Mouse (Mus musculus) adrenal gland, postnatal 25 days (tissue): Measurements from ENCODE around the gene Tmem233. TPM values are rescaled to one million over a fixed set of nuclear protein-coding genes. Genes with fewer than 3 reads are reported as not detected.

ENCODE experiments used
- DNase-seq: peaks from one replicate; pipeline ENCODE4 v3.0.0; 2021; ENCODE audit warnings: mixed read lengths
- long read RNA-seq: library from polyadenylated mRNA; stranded (forward); transcript quantifications from one replicate; pipeline ENCODE4 v2.0.0, GENCODE M21; 2021
- total RNA-seq: library from RNA; stranded (reverse); gene quantifications from 2 replicates; pipeline ENCODE4 v1.2.3, GENCODE M21; 2021

Tmem233 gene
- total RNA-seq: not detected in 2 replicates
- long read RNA-seq: 0 reads

DNA sequence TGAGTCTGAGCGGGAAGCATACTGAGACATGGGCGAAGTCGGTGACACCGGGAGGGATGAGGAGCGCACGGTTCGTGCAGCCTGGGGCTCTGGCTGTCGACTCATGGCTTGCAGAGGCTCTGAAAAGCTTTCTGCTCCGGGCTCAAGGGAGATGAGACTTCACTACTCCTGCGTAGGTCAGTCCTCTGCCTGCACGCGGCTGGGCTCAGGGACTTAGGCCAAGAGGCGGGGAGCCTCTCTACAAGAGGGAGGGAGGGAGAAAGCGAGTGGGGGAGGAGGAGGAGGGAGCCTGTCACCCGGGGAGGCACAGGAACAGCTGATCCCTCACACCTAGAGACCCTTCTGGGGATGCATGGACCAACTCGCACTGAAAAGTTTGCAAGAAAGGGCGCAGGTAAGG is at the start of gene Tmem233:
Tmem233 (minus strand) TSS at position 164 of the 400 bp plus-strand sequence.
- no peak for DNase-seq

DNA sequence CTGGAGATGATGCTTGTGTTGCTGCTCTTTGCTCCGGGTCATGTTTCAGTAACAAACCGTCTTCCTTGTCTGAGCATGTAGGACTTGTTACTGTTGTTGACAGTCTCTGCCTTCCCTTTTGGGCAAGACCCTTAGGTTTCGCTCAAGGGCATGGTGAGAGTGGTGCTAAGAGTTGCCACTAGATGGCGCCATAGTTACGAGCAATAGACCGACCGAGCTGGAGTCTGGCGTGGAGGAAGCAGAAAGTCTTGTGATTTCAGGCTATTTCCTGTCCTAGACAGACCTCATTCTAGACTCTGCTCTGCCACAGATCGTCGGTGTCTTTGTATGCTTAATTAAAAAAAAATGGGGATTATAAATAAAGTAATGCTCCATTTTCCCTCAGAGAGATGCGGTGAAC is 40.3 kb upstream of the Tmem233 start:
- DNase-seq: peak; percentile 59

DNA sequence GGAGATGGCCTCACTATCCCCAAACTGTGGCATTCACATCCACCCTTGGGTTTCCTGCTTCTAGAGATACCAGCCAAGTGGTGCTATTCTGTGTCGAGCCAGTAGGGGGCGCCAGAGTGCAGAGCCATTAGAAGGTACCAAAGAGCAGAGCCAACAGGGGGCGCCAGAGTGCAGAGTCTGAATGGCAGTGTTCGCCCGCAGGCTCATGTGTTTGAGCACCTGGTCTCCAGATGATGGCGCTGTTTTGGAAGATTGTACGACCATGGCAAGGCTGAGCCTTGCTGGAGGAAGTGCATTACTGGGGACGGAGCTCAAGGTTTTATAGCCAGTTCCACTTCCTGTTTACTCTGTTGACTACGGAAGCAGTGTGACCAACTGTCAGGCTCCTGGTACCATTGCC is 33.5 kb upstream of the Tmem233 start:
- peak; percentile 42 for DNase-seq

DNA sequence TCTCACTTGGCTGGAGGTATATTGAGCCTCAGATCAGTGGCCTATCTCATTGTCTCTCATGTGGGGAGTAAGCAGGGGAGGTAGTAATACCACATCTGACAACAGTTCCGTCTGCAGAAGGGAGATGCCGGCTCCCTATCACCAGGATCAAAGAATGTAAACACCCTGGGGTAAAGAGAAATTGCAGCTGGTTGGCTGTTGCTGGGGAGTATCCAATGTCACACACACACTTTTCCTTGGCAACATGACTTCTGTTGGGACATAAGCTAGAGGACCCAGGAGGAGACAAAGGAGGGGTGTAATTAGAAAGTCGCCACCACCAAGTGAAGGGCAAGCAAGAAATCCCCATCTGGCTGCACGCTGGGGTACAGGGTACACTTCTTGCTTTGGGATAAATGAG is 33.1 kb upstream of the Tmem233 start:
- DNase-seq: no peak

DNA sequence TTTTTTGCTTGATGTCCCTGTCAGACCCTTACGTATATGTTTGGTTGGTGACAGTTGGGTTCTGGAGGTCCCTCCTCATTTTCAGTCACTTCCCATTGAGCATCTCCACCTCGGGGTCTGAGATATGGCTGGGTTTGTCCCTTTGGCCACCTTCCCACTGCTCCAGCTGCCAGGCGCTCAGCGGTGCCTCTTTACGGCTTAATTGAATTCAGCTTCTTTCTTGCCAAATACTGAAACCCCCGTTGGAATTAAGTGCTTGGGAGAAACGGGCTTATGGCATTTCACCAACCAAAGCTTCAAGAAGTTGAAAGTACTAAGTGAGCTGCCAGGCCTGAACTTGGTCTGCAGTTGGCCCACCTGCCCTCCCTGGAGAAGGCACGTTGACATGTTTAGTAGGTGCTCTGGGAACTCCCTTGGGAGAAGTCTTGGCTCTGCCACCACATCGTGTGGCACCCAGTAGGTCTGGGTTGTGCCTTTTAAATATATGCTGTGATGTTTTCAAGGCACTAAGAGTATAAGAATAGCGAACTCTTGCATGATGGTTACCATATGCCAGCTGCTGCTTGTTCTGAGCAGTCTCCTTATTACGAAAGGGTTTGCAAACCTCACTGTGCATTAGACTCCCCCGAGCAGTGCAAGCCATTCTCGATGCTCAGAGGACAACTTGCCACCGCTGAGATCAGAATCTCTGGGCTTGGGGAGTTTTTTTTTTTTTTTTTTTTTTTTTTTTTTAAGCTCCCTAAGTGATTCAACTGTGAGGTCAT is 32.2 kb upstream of the Tmem233 start:
- no peak for DNase-seq

DNA sequence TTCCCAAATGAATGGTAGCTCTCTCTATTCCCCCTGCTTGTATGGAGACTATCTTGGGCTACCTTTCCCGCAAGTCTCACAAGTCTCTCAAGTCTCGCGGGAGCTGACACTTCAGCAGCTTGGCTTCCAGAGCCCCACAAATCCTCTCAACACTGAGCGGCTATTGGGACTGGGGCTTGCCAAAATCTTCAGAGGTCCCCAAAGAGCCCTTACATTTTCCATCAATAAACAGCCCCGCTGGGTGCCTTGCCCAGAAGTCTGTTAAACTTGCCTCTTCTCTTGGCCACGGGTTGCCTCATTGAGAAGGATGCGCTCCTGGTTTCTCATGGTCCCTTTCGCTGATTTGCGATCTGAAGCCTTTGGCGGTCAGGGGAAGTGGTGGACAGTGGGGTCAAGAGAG is 25.6 kb upstream of the Tmem233 start:
- DNase-seq: no peak

DNA sequence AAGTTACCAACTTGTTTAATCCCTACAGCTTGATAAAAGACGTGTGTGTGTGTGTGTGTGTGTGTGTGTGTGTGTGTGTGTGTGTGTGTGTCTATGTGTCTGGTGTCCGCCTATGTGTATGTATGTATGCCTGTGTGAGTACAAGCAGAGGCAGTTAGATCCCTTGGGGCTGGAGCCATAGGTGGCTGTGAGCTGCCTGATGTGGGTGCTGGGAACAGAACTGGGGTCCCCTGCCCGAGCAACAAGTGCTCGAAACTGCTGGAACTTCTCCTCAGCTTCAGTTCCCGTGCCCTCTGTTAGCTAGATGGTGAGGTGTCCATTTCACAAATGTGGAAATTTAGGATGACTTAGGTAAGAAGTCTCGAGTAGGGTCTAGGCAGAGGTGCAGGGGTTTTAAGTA is 1.2 kb upstream of the Tmem233 start:
- no peak for DNase-seq

DNA sequence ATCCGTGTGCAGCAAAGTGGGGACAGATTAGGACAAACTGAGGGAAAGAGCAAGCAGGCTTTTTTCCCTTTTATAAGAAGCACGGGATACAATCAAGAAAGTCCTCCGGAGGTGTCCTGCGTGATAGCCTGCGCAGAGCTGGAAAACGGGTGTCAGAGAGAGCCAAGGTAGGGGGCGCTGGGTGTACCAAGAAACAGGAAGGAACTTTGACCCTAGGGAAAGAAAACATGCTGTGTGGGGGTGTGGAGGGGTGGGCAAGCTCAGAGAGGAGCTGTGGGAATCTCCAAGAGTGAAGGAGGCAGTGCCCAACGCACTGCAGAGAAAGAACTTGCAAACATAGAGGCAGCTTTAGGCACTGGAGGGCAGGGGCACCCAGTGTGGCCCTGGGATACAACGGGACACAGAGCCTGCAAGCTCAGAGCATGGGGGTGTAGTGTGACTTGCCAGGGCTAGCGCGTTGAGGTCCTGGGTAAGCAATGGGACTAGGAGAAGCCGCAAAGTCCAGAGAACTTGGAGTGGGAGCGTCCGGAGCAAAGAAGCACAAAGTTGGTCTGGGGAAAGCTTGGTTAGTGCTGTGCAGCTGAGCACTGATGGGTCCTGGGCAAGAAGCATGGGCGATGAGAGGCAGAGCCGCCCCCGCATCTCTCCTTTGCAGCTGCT is 673 bp downstream of the Tmem233 start:
- DNase-seq: no peak

DNA sequence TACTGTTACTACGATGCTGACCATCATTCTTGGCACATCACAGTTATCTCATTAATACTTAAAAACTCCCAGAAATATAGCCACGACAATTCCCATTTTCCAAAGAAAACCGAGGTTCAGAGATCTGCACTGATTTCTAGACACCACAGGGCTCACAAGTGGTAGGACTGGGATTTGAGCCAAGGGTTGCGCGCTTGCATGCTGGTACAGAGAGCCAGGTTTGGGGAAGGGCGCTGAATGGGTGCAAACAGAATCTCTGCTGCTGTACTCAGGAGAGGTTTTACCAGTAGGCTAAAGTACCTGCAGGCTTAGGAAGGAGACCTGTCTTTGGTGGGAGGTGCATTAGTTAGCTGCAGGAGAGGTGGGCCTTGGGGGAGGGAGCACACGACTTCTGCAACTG is 1.4 kb downstream of the Tmem233 start:
- DNase-seq: no peak

DNA sequence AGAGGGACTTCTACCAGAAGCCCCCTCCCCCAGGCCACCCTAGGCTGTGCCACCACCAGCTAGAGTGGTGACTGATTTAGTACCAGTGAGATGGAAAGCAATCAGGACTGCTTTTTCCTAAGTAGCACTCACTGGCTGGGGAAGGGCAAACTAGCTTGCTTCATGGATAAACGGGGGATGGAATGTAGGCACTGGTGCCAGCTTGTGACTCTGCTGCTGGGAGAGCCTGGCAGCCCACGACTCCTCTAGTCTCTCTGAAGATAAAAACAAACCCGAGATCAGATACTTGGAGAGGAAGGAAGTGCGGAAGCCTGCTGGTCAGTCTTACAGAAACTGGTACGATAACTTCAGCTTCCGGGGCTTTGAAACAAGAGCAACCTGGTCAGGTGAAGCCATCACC is 2.3 kb downstream of the Tmem233 start:
- no peak for DNase-seq

DNA sequence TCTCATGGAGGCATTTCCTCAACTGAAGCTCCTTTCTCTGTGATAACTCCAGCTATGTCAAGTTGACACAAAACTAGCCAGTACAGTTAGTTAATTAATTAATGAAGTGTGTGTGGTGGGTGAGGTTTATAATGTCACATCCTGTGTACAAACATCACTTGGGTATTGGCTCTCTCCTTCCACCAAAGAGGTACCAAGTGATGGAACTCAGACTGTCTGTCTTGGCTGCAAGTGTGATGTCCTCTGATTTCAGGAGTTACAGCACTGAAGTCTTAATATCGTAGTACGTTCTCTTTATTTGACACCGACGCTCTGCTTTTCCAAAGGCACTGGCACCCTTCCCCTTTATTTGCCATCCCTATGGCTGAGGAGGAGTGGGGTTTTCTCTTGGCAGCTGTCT is 13.4 kb downstream of the Tmem233 start:
- no peak for DNase-seq

DNA sequence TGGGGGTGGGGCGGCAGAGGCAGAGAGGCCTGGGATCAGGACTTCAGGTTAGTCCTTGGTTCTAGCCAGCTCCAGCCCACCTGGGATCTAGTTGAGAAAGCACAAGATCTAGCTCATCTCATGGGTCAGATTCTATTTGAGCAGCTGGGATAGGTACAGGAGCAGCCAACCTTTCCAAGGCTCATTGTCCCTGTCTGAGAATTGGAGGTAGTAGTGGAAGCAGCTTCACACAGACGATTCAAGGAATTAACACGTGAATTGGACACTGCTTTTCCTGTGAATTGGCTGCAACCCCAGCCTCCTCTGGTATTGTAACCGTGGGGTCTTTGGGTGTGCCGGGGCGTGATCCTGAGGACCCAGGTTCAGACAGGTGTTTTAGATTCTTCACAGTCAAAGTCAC is 30.2 kb downstream of the Tmem233 start:
- DNase-seq: no peak

DNA sequence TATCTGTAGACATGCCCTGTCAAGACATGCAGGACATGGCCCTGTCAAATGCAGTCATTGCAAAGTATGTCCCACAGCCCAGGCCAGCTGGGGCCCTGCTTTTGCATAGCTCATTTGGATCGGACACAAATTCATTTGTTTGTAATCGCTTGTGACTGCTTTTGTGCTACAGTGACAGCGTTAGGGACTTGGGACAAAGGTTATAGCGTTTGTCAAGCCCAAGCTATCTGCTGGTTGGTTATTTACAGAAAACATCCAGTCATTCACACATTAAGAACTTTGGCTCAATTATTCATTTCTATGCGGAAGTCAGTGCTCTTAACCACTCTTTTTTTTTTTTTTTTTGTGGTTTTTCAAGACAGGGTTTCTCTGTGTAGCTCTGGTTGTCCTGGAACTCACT is 30.9 kb downstream of the Tmem233 start:
- no peak for DNase-seq

DNA sequence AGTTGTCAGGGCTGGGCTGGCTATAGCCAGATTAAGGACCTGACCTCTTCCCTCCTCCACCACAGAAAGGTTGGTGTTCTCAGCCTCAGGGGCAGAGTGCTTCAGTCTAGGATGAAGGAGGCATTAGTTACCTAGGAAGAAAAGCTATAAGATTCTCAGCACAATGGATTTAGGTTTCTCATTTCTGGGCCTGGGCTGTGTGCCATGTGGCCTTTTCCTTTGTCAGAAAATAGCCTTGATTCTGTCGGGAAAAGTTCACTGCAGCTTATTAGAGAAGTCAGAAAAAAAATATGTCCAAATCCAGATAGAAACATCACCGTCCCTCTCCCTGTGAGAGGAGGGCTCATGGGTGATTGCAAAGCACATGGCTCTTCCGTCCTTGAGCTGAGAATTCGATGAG is 33.2 kb downstream of the Tmem233 start:
- peak; percentile 51 for DNase-seq

DNA sequence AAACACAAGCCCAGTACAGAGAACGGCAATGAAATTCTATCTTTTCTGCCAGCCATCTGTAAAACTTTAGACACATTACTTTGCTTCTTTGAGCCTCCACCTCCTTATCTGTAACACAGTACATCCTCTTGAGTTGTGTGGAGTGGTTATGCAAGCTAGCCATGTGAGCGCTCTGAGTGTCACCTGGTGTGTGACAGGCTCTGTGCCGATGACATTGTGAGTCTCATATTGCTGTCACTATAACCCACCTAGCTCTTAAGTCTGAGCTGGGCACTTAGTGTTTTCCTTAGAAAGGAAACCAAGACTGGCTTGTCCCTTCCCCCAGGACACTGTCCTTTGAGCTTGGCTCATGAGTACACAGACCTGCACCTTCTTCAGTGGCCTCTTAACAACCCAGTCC is 34.7 kb downstream of the Tmem233 start:
- no peak for DNase-seq

DNA sequence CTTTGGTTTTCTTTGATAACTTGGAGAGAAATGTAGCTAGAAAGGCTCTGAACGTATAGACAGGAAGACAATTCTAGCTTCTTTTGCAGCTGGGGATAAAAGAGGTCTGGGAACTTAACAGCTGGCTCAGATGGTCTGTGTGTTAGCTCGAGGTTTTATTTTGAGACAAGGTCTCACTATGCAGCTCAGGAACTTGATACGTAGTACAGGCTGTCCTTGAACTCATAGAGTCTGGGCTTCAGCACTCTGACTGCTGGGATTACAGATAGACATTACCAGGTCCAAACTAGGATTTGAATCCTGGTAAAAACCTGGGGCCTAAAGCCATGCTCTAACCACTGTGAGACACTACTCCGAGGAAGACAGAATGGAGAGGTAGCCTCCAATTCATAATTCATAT is 36.8 kb downstream of the Tmem233 start:
- DNase-seq: no peak

DNA sequence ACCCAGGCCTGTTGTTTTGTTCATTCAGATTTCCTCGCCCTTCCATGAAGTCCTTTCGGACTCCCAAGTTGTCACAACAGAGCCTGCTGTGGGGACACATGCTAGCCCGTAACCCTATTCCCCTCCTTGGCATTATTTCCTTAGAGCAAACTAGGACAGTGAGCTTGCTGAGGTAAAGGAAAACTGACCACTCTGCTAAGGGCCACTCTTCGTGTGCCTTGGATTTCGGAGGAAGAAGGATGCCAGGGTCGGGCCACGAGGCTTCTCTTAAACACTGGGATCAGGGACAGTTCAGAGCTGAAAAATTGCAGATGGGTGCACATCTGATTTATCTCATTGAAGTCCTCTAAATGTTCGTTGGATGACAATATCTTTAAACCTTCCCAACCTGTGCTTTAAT is 37.5 kb downstream of the Tmem233 start:
- no peak for DNase-seq

DNA sequence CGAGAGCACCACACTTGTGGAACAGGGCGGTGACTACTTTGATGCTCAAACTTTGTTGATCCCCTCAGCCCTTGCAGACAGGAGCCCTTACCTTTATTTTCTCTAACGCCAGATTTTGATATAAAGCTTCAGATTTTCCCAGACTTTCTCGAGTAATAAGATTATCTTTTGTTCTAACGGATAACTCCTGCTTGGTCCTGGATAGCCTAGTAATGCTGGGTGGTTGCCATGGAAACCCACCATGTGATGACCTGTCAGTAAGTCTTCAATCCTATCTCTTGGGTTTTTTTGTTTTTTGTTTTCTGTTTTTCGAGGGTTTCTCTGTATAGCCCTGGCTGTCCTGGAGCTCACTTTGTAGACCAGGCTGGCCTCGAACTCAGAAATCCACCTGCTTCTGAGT is 40.8 kb downstream of the Tmem233 start:
- DNase-seq: no peak

DNA sequence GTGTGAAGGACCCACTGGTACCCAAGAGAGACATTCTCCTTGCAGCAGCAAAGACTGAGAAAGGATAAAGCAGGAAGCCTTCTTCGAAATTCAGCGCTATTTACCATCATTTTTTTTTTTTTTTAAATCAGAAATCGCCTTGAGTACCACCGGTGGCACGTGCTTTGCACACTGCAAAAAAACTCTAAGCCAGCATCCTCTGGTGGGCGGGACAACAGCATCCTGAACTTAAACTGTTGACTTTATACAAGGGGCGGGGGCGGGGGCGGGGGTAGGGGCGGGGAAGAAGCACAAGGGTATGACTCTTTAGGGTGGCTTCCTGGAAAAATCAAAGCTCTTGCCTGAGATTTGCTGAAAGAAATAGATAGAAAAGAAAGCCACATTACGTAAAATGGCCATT is 43.3 kb downstream of the Tmem233 start:
- no peak for DNase-seq

DNA sequence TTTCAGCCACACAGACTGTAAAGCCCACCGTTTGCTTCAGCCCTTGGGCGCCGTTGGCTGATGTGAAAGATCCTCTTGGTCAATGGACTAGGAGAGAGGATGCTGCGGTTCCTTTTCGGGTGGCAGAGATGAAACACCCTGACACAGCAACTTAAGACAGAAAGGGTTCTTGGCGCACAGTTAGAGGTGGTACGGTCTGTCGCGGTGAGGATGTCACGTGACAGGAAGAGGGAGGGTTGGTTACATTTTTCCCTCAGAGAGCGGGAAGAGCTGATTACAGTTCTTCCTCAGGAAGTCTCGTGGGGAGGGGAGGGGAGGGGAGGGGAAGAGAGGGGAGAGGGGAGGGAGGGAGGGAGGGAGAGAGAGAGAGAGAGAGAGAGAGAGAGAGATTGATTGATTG is 45.3 kb downstream of the Tmem233 start:
- DNase-seq: no peak

DNA sequence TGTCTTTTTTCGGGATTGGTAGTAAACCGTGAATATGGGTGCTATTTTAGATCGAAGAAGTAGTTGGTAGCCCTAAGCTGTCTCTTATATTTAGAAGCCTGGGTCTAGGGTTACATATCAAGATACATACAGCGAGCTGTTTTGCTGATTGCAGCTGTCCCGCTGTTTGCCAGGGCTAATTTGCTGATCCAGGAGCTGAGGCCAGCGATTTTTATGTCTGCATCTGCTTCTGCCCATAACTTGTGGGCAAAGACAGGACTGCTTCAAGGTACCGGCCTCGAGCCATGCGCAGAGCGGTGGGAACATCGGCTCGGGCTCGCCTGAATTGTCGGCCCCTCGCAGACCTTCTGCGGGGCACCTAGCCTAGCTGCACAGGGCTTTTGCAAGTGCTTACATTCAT is 46.6 kb downstream of the Tmem233 start:
- DNase-seq: no peak

DNA sequence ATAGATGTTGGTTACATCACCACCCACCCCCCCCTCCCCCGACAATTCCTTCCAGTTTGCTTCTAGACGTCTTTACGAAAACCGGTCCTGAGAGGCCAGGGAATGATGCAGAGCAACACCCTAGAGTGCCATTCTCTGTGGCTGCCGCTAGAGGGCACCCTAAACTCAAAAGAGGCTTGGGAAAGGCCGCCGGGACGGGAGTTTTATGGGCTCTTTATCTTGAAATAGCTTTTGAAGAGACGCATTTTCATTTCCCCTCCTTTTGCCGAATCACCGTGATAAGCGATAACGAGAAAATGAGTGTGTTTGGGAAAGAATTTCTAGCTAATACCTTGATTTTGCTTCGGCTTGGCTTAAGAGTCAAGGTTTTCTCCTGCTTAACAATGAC is 51.9 kb downstream of the Tmem233 start:
- DNase-seq: peak; percentile 75

DNA sequence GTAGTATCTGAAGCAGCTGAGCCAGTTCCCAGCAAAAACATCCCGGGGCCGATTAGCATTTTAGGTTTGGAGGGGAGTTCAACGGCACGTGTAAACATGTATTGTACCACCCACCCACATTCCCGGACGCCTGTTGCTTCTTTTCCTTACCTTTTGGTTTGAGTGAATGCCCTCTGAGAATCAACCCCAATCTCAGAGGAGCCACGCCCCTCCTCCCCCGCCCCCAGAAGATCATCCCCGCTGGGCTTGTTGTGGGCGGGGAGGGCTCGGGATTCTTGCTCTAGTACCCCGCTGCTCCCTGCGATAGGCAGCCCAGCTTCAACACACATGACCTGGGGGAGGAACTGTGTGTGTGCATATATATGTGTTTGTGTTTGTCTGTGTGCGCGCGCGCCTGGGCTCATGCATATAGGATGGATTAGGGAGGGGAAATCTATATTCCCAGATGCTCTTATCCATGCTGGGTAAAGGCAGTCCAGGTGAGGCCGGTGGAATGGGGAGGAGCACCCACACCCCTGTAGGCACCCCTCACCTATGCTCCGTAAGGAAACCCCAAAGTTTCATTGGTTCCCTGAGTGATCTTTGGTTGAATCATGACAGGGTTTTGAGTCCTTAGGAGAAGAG is 52.4 kb downstream of the Tmem233 start:
- DNase-seq: no peak

DNA sequence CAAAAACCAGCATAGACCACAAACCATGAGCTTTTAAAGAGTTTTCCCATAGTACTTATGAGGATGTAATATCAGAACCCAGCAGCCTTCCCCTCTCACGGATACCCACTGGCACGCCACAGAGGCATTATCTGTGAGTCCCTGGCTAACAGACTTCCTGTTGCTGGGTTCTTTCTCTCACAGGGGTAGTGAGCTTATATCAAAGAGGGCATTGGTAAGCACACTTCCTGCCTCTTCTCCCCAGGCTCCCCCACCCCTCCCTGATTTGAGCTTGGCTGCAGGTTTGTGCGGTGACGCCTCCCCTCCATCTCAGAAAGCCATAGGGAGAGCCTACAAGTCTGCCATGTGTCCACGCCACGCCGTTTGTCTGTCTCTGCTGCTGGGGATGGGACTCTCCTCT is 54.0 kb downstream of the Tmem233 start:
- DNase-seq: no peak
